Mouse (Mus musculus) ovary, adult 18-20 months (tissue): ENCODE measurements around the gene H60b.
"Not testable (repeated sequence)": the region's sequence is repeated elsewhere in the genome, so short reads cannot be mapped to it uniquely, and the experiment has no call there.

ENCODE experiments used
- DNase-seq: peaks from one replicate; pipeline ENCODE4 v3.0.0; 2022; ENCODE audit warnings: low spot score, mixed read lengths

The H60b gene

DNA sequence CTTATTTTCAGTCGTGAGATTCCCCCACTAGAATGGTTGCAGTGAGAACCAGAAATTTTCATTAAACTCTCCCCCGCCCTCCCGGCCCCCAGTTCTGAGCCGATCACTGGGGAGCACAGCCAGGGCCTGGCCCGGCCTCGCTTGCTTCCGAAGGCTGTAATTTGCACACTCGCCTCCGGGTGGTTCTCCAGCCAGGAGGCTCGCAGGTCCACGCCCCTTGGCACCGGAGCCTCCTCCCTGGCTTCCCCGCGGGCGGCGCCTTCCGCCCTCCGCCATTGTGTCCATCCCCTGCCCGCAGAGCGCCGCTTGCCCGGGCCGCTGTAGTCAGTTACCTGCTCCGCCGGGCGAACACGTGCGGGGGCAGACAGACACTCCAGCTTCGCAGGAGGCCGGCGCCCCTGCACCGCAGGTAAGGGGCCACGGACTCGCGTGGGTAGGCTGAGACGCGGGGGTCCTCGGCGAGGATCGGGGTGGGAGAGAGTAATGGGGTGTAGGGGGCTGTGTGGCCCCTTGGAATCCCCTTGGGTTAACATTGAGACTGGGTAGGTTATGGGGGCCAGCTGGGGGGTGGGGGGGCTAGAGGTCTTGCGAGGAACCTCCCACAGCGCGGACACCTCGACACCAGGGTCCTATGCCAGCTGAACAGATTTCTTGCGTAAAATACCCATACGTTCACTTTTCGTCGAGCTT, at the start of gene H60b, which contains the start of gene Raet1e:
TSS of gene H60b (plus strand) at position 277 of the 690 bp plus-strand sequence.
TSS of gene Raet1e (plus strand) at position 260 of the 690 bp plus-strand sequence.
- DNase-seq = peak; percentile 65

DNA sequence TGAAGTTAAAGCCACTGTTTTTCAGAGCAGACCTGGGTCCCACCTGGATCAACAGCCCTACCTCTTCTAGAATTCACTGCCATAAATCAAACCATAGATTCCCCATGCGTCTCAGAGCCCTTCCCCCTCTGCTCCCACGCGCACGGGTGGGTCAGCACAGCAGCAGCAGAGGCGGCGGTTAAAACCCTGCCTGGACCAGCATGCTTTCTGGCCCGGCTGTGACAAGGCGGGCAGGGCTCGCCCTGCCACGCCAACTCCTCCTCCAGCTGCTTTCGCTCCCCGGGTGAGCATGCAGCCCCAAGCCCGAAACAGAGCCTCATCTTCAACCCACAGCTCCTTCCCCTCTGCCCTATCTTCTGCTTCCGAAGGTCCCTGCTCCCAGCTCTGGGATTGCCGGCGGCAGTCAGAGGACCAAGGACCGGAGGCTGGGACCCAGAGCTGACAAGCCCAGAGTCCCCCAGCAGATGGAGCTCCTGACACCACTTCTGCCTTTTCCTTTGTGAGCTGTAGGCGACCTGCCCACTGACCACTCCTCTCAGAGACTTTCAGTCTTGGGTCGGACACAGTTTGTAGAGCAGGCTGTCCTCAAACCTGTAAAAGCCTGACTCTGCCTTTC, 17.6 kb upstream of the H60b start:
- DNase-seq = peak; percentile 67

DNA sequence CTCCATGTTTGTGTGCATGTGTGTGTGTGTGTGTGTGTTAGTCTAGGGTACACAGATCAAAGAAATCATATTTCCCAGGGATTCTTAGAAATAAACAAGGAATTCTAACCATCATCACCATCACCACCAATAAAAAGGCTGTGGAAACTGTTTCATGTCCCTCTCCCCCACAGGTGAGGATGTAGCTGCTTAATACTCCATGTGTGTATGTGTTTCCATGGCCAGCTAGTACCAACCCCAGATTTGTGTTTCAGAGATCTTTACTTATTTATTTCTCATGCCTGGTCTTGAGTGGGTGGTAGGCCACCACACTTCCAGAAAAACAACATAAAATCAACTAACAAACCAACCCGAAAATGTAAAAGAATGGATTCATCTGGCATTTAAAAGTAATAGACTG, 16.2 kb upstream of the H60b start:
- DNase-seq = not testable (repeated sequence)

DNA sequence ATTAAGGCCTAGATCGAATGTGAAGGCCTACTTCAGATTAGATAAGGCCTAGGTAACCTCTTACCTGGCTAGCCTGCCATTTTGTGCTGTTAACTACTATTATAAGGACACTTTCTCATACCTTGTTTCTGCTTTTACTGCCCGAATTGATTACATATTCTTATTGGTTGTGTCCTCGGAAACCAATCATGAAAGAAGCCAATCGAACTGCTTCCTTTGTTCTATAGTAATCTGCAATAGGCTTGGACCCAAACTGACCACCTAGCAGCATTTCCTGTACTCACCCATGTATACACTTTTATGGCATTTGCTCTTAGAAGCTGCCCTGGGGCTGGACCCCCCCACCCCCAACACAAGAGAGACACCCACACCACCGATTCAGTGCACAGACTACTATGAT, 15.5 kb upstream of the H60b start:
- no peak for DNase-seq

DNA sequence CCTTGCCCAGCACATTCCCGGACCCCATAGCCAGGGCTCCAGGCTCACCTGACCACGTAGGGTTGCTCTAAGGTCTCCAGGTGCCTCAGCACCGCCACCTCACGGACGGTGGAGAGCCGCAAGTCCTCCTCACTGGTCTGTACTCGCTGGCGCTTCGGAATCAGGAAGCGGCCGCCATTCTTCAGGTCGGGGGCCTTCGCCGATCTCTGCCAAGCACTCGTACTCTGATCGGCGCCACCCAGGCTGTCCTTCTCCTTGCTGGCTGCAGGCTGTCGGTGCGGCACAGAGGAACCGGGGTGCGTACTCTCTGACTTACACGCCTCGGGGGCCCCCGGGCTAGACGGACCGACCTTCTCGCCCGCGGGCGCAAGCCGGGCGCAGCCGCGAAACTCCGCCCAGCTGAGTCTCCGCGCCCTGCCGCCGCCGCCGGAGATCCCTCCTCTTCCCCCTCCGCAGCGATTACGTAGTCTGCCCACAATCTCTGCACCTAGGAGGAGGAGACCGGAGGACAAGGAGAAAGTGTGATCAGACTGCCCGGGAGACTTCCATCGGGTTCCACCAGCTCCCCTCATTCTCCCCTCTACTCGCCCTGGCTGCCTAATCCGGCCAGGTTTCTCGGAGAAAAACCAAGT, 9.8 kb upstream of the H60b start:
- peak; percentile 68 for DNase-seq

DNA sequence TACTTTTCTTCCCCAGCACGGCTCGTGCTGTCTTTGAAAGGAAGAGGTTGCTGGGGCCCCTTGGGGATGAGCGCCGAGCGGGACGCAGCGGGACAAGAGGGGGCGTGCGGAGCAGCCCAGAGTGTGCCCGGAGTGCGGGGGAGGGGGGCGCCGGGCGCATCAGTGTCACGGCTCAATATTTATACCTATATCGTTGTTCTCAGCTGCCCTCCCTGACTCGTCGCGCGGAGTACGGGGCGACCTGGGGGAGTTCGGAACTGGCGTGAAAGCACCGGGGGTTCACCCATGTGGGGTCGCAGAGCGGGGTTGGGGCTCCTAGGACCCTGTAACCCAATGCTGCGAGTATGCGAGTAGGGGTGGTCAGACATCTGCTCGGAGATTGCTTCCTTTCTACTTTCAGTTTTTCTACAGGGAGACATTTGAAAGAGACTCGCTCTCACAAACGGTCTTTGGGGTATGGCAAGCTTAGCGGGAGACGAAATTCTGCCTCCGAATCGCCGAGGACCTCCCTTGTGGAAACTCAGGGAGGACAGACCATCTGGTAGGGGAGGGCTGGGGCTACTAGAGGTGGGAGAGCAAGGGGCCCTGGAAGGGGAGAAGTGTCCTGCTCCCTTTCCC, 9.2 kb upstream of the H60b start, which contains the start of gene E030030I06Rik:
TSS of gene E030030I06Rik (minus strand) at position 198 of the 618 bp plus-strand sequence.
- DNase-seq = no peak

DNA sequence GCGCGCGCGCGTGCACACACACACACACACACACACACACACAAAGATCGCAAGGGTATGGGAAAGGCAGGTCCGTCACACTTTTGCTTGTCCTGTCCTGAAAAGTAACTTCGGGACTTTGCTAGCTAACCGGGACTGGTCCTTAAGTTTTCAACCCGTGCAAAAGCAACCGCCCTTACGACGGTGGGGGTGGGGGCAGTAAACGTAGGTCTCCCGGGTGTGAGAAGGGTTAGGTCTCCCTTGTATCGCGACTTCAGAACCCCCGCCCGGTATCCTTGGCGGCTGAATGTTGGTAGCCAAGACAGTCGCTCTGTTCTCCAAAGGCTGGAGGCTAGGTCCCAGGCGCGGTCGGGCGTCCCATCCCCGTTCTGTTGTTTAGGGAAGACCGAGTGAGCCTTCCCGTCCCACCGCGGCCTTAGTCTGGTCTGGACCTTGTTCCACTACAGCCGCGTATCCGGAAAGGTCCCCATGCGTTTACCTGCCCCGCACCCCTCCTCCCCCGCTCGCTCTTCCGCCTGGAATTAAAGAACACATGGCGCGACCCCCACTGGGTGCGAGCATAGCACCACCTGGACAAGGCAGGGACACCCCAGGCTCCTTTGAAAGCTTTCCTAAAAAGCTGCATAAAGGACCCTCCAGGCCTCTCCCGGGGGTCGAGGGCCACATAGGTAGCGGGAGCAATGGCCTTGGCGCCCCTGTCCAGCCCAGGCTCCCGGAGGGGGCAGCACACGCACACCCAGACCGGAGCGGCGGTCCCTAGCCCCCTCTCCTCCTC, 8.5 kb upstream of the H60b start:
- no peak for DNase-seq

DNA sequence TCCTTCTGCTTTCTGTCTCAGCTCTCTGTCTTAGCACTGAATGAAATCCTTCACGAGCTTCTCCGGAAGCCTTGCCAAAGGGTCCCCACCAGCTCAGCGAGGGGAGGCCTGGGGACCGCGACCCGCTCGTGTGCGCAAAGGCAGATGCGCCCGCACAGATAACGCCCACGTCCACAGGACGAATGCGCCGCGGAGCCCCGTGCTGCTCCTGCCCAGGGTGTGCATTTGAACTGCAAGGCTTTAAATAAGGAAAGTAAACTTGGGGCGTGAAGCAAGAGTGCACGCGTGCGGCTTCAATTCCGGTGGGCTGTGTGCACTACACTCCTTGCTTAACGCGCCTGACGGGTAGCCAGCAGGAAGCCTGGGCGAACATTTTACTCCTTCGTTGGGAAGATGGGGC, 7.8 kb upstream of the H60b start:
- DNase-seq = no peak

DNA sequence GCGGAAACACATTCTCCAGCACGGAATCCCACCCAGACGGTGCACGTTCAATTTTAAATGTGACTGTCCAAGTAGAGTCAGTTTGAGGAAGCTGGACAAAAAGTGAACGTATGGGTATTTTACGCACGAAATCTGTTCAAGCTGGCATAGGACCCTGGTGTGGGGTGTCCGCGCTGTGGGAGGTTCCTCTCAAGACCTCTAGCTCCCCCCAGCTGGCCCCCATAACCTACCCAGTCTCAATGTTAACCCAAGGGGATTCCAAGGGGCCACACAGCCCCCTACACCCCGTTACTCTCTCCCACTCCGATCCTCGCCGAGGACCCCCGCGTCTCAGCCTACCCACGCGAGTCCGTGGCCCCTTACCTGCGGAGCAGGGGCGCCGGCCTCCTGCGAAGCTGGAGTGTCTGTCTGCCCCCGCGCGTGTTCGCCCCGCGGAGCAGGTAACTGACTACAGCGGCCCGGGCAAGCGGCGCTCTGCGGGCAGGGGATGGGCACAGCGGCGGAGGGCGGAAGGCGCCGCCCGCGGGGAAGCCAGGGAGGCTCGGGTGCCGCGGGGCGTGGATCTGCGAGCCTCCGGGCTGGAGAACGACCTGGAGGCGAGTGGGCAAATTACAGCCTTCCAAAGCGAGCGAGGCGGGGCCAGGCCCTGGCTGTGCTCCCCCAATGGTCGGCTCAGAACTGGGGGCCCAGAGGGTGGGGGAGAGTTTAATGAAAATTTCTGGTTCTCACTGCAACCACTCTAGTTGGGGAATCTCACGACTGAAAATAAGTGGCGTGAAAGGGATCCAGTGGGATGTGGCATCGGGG, 7.1 kb upstream of the H60b start:
- not testable (repeated sequence) for DNase-seq

DNA sequence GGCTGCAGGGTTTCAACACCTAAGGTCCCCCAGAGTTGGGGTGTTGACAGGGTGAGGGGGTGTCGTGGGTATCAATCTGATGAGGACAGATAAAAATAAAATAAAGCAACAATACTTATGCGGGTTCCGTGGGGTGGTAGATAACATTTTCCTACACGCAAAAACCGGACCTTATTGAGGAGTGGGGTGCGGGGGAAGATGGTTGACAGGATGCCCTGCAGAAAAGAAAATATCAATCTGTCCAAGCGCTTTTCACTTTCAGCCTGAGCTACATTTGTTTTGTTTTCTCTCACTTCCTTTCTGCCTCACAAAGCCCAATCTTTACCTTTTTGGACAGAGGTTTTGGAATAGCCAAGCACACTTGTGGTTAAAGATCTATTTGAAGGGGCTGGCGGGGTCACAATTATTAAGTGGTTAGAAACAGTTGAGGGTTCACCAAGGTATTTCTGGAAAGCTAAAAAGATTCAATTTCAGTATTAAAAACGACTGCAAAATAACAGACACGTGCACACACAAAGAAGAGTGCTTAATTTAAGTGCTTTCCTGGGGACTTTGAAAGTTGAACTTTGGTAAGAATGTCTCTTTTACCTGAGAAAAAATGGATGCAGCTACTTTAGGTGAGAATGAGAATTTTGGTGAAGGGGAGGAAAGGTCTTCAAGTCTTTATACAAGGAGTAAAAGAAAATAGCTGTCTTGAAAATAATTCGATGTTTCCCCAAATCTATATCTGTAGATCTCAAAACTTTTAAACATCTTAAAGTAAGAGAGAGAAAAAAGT, 6.3 kb upstream of the H60b start:
- not testable (repeated sequence) for DNase-seq

DNA sequence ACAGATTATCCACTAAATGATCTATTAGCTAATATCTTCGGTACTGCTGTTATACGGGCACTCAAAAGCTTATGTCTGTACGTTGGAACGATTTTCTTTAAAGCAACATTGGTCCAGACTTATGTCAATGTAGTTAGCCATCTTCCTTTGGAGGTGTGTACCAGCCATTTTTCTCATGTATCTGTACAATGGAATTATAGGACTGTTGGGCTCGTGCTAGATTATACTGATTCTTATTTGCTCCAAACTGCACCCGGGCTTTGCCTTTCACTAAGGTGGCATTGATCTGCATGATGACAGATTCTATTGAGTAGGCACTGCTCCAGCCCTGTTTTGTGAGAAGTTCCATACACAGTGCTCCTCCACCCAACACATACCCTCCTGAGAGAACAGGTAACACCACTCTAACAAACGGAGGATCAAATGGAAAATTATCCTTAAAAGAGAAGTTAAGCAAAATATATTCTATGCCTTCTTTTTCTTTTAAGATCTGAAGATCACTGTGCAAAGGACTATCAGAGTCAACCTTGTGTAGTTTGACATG, 5.2 kb upstream of the H60b start:
- DNase-seq = not testable (repeated sequence)

DNA sequence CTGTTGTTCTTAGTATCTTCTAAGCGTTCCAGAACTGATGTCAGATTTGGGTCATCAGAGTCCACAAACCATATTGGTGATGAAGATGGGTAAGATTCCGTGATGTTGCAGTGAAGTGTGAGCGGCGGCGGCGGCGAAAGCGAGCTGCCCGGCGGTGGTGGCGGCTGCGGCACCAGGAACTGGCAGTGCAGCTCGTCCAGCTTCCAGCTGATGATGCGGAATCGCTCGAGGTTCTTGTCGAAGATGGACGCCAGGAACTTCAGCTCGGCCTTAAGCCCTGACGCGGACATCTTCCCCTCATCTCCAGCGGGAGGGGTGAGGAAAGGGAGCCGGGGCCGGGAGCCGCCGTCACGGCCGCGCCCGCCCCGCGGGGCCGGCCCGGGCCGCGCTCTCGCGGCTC, 4.3 kb upstream of the H60b start:
- DNase-seq = not testable (repeated sequence)

DNA sequence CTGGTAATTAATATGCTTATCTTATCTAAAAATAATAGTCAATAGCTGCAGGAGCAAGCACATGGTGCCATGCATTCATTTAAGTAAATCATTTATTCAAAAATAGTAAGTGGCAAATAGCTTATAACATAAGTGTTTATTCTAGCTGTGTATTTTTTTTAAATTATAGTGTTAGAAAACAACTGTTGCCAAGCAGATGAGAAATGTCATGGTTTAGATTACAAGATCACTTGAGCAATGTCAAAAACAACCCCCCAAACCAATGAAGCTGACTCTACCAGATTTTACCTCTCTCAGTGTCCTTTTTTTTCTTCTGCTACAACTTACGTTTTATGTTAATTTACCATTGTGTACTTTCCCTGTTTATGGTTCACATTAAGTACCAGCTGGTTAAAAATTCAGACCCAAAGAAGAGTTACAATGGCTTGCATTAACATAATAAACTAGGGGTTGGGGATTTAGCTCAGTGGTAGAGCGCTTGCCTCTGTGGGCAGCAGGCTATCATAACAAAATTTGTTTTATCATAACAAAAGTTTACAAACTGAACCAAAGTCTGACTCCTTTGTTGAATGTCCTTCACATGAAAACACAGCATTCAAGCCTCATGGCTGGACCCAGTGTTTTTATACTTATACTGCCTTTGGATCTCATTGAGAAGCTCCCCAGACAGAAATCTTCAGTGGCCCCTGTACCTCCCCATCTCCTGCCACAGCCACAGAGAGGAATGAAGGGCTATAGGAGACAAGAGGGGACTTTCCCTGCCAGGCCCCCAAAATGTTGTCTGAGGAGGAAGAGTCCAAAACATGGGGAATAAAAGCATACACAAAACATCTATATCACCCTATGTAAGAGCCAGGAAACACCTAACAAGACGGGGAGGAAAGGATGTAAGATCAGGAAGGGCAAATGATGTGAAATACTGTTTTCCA, 3.3 kb upstream of the H60b start:
- no peak for DNase-seq

DNA sequence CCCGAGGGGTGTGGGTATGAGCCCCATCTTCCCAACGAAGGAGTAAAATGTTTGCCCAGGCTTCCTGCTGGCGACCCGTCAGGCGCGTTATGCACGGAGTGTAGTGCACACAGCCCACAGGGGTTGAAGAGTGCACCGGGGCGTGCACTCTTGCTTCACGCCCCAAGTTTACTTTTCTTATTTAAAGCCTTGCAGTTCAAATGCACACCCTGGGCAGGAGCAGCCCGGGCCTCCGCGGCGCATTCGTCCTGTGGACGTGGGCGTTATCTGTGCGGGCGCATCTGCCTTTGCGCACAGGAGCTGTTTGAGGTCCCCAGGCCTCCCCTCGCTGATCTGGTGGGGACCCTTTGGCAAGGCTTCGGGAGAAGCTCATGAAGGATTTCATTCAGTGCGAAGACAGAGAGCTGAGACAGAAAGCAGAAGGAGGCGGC, 760 bp downstream of the H60b start:
- no peak for DNase-seq

DNA sequence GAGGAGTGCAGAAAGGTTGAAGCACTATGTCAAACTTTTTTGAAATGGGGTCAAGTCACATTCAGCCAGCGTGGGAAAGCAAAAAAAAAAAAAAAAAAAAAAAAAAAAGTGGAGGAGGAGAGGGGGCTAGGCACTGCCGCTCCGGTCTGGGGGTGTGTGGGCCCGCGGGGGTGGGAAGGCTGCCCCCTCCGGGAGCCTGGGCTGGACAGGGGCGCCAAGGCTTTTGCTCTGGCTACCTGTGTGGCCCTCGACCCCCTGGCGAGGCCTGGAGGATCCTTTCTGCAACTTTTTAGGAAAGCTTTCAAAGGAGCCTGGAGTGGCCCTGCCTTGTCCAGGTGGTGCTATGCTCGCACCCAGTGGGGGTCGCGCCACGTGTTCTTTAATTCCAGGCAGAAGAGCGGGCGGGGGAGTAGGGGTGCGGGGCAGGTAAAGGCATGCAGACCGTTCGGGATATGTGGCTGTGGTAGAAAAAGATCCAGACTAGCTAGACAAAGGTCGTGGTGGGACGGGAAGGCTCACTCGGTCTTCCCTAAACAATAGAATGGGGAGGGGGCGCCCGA, 1.3 kb downstream of the H60b start:
- no peak for DNase-seq

DNA sequence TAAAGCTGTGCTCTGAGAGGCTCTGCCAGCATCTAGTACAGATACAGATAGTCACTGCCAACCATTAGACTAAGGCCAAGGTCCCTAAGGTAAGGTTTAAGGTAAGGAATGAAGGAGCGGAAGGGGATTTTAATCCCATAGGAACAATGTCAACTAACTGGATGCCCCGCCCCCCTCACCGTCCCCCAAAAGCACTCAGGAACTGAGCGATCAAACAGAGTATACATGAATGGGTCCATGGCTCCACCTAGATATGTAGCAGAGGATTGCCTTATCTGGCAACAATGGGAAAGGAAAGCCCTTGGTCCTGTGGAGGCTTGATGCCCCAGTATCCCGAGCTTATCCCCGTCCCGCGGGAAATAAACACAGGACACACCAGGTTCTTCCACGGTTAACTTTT, 4.9 kb downstream of the H60b start:
- not testable (repeated sequence) for DNase-seq

DNA sequence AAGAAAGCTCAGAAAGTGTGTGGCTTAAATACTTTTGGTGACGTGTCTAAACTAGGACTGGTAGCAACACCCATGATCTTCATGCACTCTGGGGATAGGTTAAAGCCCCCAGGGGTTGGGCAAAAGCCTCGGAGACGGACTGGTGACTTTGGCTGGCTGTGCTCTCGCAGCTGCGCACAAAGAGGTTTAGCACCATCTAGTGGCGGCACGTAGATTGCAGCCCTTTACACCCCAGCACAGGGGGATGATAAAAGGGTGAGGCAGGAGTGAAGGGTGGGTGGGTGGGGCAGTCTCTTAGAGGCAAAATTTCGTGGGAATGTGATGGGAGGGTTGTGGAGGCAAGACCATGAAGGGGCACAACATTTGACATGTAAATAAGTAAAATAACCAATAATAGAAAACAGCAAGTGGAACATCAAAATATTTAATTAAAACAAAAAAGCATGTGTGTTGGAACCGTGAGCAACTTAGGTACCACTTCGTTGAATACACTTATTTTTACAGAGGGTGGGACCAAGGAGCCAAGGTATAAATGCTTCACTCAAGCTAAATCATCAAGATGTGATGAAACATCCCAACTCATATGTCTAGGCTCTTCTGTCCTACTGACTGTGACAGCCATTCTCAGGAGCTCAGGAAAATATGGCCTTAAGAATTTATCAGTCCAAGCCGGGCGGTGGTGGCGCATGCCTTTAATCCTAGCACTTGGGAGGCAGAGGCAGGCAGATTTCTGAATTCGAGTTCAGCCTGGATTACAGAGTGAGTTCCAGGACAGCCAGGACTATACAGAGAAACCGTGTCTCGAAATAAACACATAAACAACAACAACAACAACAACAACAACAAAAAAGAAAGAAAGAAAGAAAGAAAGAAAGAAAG, 5.6 kb downstream of the H60b start:
- not testable (repeated sequence) for DNase-seq
